Mouse (Mus musculus) neural tube, embryonic 13.5 days (tissue): ENCODE data around the gene Glmn. TPM values are rescaled to one million over a fixed set of nuclear protein-coding genes. Genes with fewer than 3 reads are reported as not detected.

Experiments used
- ATAC-seq: fragments of 200-750 bp; cut with Nextera tagmentation; 2 replicates; pipeline ENCODE4 v1.8.0; 2017; ENCODE audit warnings: low read depth, mild to moderate bottlenecking, moderate TSS enrichment, moderate library complexity
- H3K27ac ChIP-seq: fragments of 300-500 bp; sonication (generic); replicated peaks from 2 replicates; pipeline ENCODE4 v1.5.1; 2015; ENCODE audit warnings: moderate library complexity, mild to moderate bottlenecking, inconsistent platforms
- H3K27me3 ChIP-seq: fragments of 300-500 bp; sonication (generic); 2 replicates; pipeline ENCODE4 v1.6.1; 2015; ENCODE audit warnings: mild to moderate bottlenecking, inconsistent platforms
- H3K36me3 ChIP-seq: fragments of 300-500 bp; sonication (generic); 2 replicates; pipeline ENCODE4 v1.6.1; 2015; ENCODE audit warnings: mild to moderate bottlenecking, inconsistent platforms
- H3K4me1 ChIP-seq: fragments of 300-500 bp; sonication (generic); replicated peaks from 2 replicates; pipeline ENCODE4 v1.6.1; 2015; ENCODE audit warnings: inconsistent platforms
- H3K4me2 ChIP-seq: fragments of 300-500 bp; sonication (generic); 2 replicates; pipeline ENCODE4 v1.6.1; 2015; ENCODE audit warnings: inconsistent platforms, mild to moderate bottlenecking, moderate library complexity
- H3K4me3 ChIP-seq: fragments of 300-500 bp; sonication (generic); 2 replicates; pipeline ENCODE4 v1.5.1; 2015; ENCODE audit warnings: mild to moderate bottlenecking, inconsistent platforms
- H3K9ac ChIP-seq: fragments of 300-500 bp; sonication (generic); 2 replicates; pipeline ENCODE4 v1.6.1; 2015; ENCODE audit warnings: moderate library complexity, mild to moderate bottlenecking, inconsistent platforms
- H3K9me3 ChIP-seq: fragments of 300-500 bp; sonication (generic); 2 replicates; pipeline ENCODE4 v1.6.1; 2016; ENCODE audit warnings: inconsistent platforms
- WGBS: fragments of 180-500 bp; shearing (Covaris S2); methylation state at CpG from one replicate; pipeline ENCODE4 v1.1.7; 2015; 5-methylcytosine and 5-hydroxymethylcytosine counted together
- polyA plus RNA-seq: library from polyadenylated mRNA; unstranded; fragments of >200 nt; fragmentation: Nextera tagmentation; extraction: Ambion mirVana; gene quantifications from 2 replicates; pipeline ENCODE4 v1.2.1, GENCODE M21; 2015

Gene Glmn
- polyA plus RNA-seq, 1 experiment from 2014 or later, result 37.9 TPM

GRCm38 (mm10) chr5:107548444-107548843 is 49.2 kb downstream of the Glmn start:
- no peak overlapping the region for H3K9ac ChIP-seq
- no peak overlapping the region for H3K4me2 ChIP-seq
- no peaks in the 10 kb centered on the region for H3K9me3 ChIP-seq
- H3K27me3 ChIP-seq, result no peaks in the 10 kb centered on the region
- H3K4me1 ChIP-seq, result no peaks in the 10 kb centered on the region
- no peak overlapping the region for H3K27ac ChIP-seq
- H3K4me3 ChIP-seq, result no peak overlapping the region
- WGBS, result 86% methylated on average over 3 of the region's 3 CpGs
- H3K36me3 ChIP-seq, result peaks cover 30% of the 10 kb centered on the region
- ATAC-seq, result no peak

- no peaks in the 10 kb centered on the region for H3K9me3 ChIP-seq
- ATAC-seq, result no peak
- 89% methylated on average over 3 of the region's 3 CpGs for WGBS
These were observed 49.7 kb downstream of the Glmn start for GRCm38 (mm10) chr5:107547955-107548354.

GRCm38 (mm10) chr5:107545927-107546326 is 51.8 kb downstream of the Glmn start:
- no peak overlapping the region for H3K27ac ChIP-seq
- no peaks in the 10 kb centered on the region for H3K9me3 ChIP-seq
- WGBS, result 88% methylated on average over 4 of the region's 4 CpGs
- H3K9ac ChIP-seq, result no peak overlapping the region
- no peak overlapping the region for H3K4me3 ChIP-seq
- ATAC-seq, result no peak
- no peaks in the 10 kb centered on the region for H3K27me3 ChIP-seq
- peaks cover 21% of the 10 kb centered on the region for H3K36me3 ChIP-seq
- no peak overlapping the region for H3K4me2 ChIP-seq
- 0 out of 2 replicates have a peak, but pooled peaks cover 6% of the 10 kb centered on the region for H3K4me1 ChIP-seq

More at GRCm38 (mm10) chr5:107547955-107548354, 49.7 kb downstream of the Glmn start:
- no peak overlapping the region for H3K9ac ChIP-seq
- H3K4me3 ChIP-seq, result no peak overlapping the region
- no peaks in the 10 kb centered on the region for H3K4me1 ChIP-seq
- no peak overlapping the region for H3K27ac ChIP-seq
- no peak overlapping the region for H3K4me2 ChIP-seq
- H3K36me3 ChIP-seq, result peaks cover 30% of the 10 kb centered on the region
- H3K27me3 ChIP-seq, result no peaks in the 10 kb centered on the region

- Histone ChIP-seq H3K27ac (no peak overlapping the region), H3K4me2 (no peak overlapping the region), H3K9ac (no peak overlapping the region), H3K9me3 (no peaks in the 10 kb centered on the region), H3K27me3 (no peaks in the 10 kb centered on the region), H3K4me1 (0 out of 2 replicates have a peak, but pooled peaks cover 6% of the 10 kb centered on the region), H3K4me3 (no peak overlapping the region), H3K36me3 (no peaks in the 10 kb centered on the region)
- ATAC-seq, result no peak
- WGBS, result 31% methylated on average over 7 of the region's 7 CpGs
These were observed 56.0 kb downstream of the Glmn start for GRCm38 (mm10) chr5:107541696-107542095.

GRCm38 (mm10) chr5:107534581-107534980 is 63.1 kb downstream of the Glmn start, which contains the start of gene 1700028K03Rik:
1700028K03Rik (plus strand) TSS chr5:107534709.
- no peaks in the 10 kb centered on the region for H3K4me1 ChIP-seq
- no peak within 1 kb of the TSS for H3K9ac ChIP-seq
- H3K9me3 ChIP-seq, result no peaks in the 10 kb centered on the region
- no peak within 1 kb of the TSS for H3K27ac ChIP-seq
- H3K27me3 ChIP-seq, result no peaks in the 10 kb centered on the region
- no peaks in the 10 kb centered on the region for H3K36me3 ChIP-seq
- no peak within 1 kb of the TSS for H3K4me3 ChIP-seq
- 76% methylated on average over 15 of the region's 15 CpGs for WGBS
- no peak for ATAC-seq
- no peak within 1 kb of the TSS for H3K4me2 ChIP-seq

- WGBS, result 66% methylated on average over 2 of the region's 2 CpGs
- no peaks in the 10 kb centered on the region for H3K4me1 ChIP-seq
These were observed 64.1 kb downstream of the Glmn start for GRCm38 (mm10) chr5:107533590-107533989.

GRCm38 (mm10) chr5:107528856-107529255 is 68.8 kb downstream of the Glmn start:
- Histone ChIP-seq H3K9me3 (no peaks in the 10 kb centered on the region), H3K27ac (no peak overlapping the region), H3K27me3 (no peaks in the 10 kb centered on the region), H3K4me3 (no peak overlapping the region), H3K36me3 (no peaks in the 10 kb centered on the region), H3K9ac (no peak overlapping the region), H3K4me2 (no peak overlapping the region), H3K4me1 (no peaks in the 10 kb centered on the region)
- 92% methylated on average over 3 of the region's 3 CpGs for WGBS
- ATAC-seq, result no peak

More at GRCm38 (mm10) chr5:107533590-107533989, 64.1 kb downstream of the Glmn start:
- no peaks in the 10 kb centered on the region for H3K27me3 ChIP-seq
- H3K36me3 ChIP-seq, result no peaks in the 10 kb centered on the region
- no peak overlapping the region for H3K27ac ChIP-seq
- no peak overlapping the region for H3K9ac ChIP-seq
- H3K4me2 ChIP-seq, result no peak overlapping the region
- no peak overlapping the region for H3K4me3 ChIP-seq
- ATAC-seq, result no peak
- no peaks in the 10 kb centered on the region for H3K9me3 ChIP-seq

GRCm38 (mm10) chr5:107524281-107524680 is 73.4 kb downstream of the Glmn start:
- H3K36me3 ChIP-seq, result no peaks in the 10 kb centered on the region
- no peaks in the 10 kb centered on the region for H3K27me3 ChIP-seq
- no peak overlapping the region for H3K4me3 ChIP-seq
- H3K4me2 ChIP-seq, result no peak overlapping the region
- H3K9ac ChIP-seq, result no peak overlapping the region
- H3K4me1 ChIP-seq, result no peaks in the 10 kb centered on the region
- H3K9me3 ChIP-seq, result no peaks in the 10 kb centered on the region
- 89% methylated on average over 10 of the region's 10 CpGs for WGBS
- ATAC-seq, result no peak
- no peak overlapping the region for H3K27ac ChIP-seq

- Histone ChIP-seq H3K9me3 (no peaks in the 10 kb centered on the region), H3K4me1 (0 out of 2 replicates have a peak, but pooled peaks cover 4% of the 10 kb centered on the region), H3K27ac (no peak overlapping the region), H3K27me3 (no peaks in the 10 kb centered on the region), H3K9ac (no peak overlapping the region), H3K36me3 (no peaks in the 10 kb centered on the region), H3K4me2 (no peak overlapping the region), H3K4me3 (no peak overlapping the region)
- WGBS, result 84% methylated on average over 7 of the region's 7 CpGs
- no peak for ATAC-seq
These were observed 75.8 kb downstream of the Glmn start for GRCm38 (mm10) chr5:107521897-107522296.

- no peak overlapping the region for H3K9ac ChIP-seq
- H3K9me3 ChIP-seq, result no peaks in the 10 kb centered on the region
- no peak overlapping the region for H3K4me3 ChIP-seq
- no peak for ATAC-seq
- 95% methylated on average over 6 of the region's 6 CpGs for WGBS
- H3K27ac ChIP-seq, result no peak overlapping the region
- no peak overlapping the region for H3K4me2 ChIP-seq
- H3K36me3 ChIP-seq, result no peaks in the 10 kb centered on the region
- H3K27me3 ChIP-seq, result no peaks in the 10 kb centered on the region
- H3K4me1 ChIP-seq, result 0 out of 2 replicates have a peak, but pooled peaks cover 4% of the 10 kb centered on the region
These were observed 76.3 kb downstream of the Glmn start for GRCm38 (mm10) chr5:107521386-107521785.

- H3K4me2 ChIP-seq, result no peak overlapping the region
- no peak for ATAC-seq
- H3K4me3 ChIP-seq, result no peak overlapping the region
- no peak overlapping the region for H3K27ac ChIP-seq
- WGBS, result 87% methylated on average over 4 of the region's 4 CpGs
- 0 out of 2 replicates have a peak, but pooled peaks cover 4% of the 10 kb centered on the region for H3K4me1 ChIP-seq
- no peaks in the 10 kb centered on the region for H3K27me3 ChIP-seq
- H3K36me3 ChIP-seq, result no peaks in the 10 kb centered on the region
- H3K9me3 ChIP-seq, result no peaks in the 10 kb centered on the region
- no peak overlapping the region for H3K9ac ChIP-seq
These were observed 79.1 kb downstream of the Glmn start for GRCm38 (mm10) chr5:107518602-107519001.

GRCm38 (mm10) chr5:107516087-107516486 is 81.6 kb downstream of the Glmn start:
- no peak for ATAC-seq
- Histone ChIP-seq H3K4me1 (0 out of 2 replicates have a peak, but pooled peaks cover 4% of the 10 kb centered on the region), H3K9ac (no peak overlapping the region), H3K27me3 (no peaks in the 10 kb centered on the region), H3K9me3 (no peaks in the 10 kb centered on the region), H3K4me3 (no peak overlapping the region), H3K36me3 (no peaks in the 10 kb centered on the region), H3K4me2 (no peak overlapping the region), H3K27ac (no peak overlapping the region)
- 96% methylated on average over 1 of the region's 1 CpGs for WGBS

GRCm38 (mm10) chr5:107515453-107515852 is 82.2 kb downstream of the Glmn start:
- Histone ChIP-seq H3K4me1 (0 out of 2 replicates have a peak, but pooled peaks cover 4% of the 10 kb centered on the region), H3K27ac (no peak overlapping the region), H3K9ac (no peak overlapping the region), H3K36me3 (no peaks in the 10 kb centered on the region), H3K4me3 (no peak overlapping the region), H3K4me2 (no peak overlapping the region), H3K27me3 (no peaks in the 10 kb centered on the region), H3K9me3 (no peaks in the 10 kb centered on the region)
- ATAC-seq, result no peak
- WGBS, result 93% methylated on average over 3 of the region's 3 CpGs
